Mouse (Mus musculus) limb, embryonic 13.5 days (tissue): Measurements from ENCODE around the gene Tmem29. TPM values are rescaled to one million over a fixed set of nuclear protein-coding genes. Genes with fewer than 3 reads are reported as not detected.
"Not testable (repeated sequence)": the region's sequence is repeated elsewhere in the genome, so short reads cannot be mapped to it uniquely, and the experiment has no call there.

Experiments
- ATAC-seq: fragments of 200-750 bp; cut with Nextera tagmentation; 2 replicates; pipeline ENCODE4 v1.8.0; 2017; ENCODE audit warnings: low read depth, moderate number of reproducible peaks, moderate TSS enrichment; ENCODE audit not compliant: low FRiP score
- H3K27ac ChIP-seq: fragments of 300-500 bp; sonication (generic); 2 replicates; pipeline ENCODE4 v1.5.1; 2015; ENCODE audit warnings: inconsistent platforms, mild to moderate bottlenecking, moderate library complexity
- H3K27me3 ChIP-seq: fragments of 300-500 bp; sonication (generic); 2 replicates; pipeline ENCODE4 v1.6.1; 2015; ENCODE audit warnings: mild to moderate bottlenecking, inconsistent platforms
- H3K36me3 ChIP-seq: fragments of 300-500 bp; sonication (generic); 2 replicates; pipeline ENCODE4 v1.6.1; 2015; ENCODE audit warnings: inconsistent platforms, mild to moderate bottlenecking, moderate library complexity
- H3K4me1 ChIP-seq: fragments of 300-500 bp; sonication (generic); 2 replicates; pipeline ENCODE4 v1.6.1; 2015; ENCODE audit warnings: inconsistent platforms
- H3K4me2 ChIP-seq: fragments of 300-500 bp; sonication (generic); replicated peaks from 2 replicates; pipeline ENCODE4 v1.6.1; 2015; ENCODE audit warnings: inconsistent platforms, mild to moderate bottlenecking, moderate library complexity
- H3K4me3 ChIP-seq: fragments of 300-500 bp; sonication (generic); 2 replicates; pipeline ENCODE4 v1.5.1; 2015; ENCODE audit warnings: moderate library complexity, mild to moderate bottlenecking, inconsistent platforms
- H3K9ac ChIP-seq: fragments of 300-500 bp; sonication (generic); 2 replicates; pipeline ENCODE4 v1.6.1; 2015; ENCODE audit warnings: mild to moderate bottlenecking, inconsistent platforms
- H3K9me3 ChIP-seq: fragments of 300-500 bp; sonication (generic); 2 replicates; pipeline ENCODE4 v1.6.1; 2016; ENCODE audit warnings: inconsistent platforms
- WGBS: fragments of 180-500 bp; shearing (Covaris S2); methylation state at CpG from one replicate; pipeline ENCODE4 v1.1.7; 2015; 5-methylcytosine and 5-hydroxymethylcytosine counted together
- polyA plus RNA-seq: library from polyadenylated mRNA; unstranded; fragments of >200 nt; fragmentation: Nextera tagmentation; extraction: Ambion mirVana; gene quantifications from 2 replicates; pipeline ENCODE4 v1.2.1, GENCODE M21; 2015

Tmem29 gene
- 42.3 and 46.4 TPM in 2 replicates for polyA plus RNA-seq

GRCm38 (mm10) chrX:150458766-150459350, at the start of gene Tmem29:
Tmem29 (minus strand) TSS chrX:150459154.
- Histone ChIP-seq H3K9ac (peak within 1 kb of the TSS; percentile 56), H3K27me3 (no peaks in the 10 kb centered on the region)
- under 1% methylated on average over 30 of the region's 30 CpGs for WGBS

GRCm38 (mm10) chrX:150508696-150509095, 49.7 kb upstream of the Tmem29 start:
- no peak for ATAC-seq
- no peak overlapping the region for H3K4me2 ChIP-seq
- no peaks in the 10 kb centered on the region for H3K27me3 ChIP-seq
- H3K27ac ChIP-seq: no peak overlapping the region
- no peak overlapping the region for H3K4me3 ChIP-seq
- H3K36me3 ChIP-seq: peaks cover 7% of the 10 kb centered on the region
- 86% methylated on average over 6 of the region's 6 CpGs for WGBS
- H3K9me3 ChIP-seq: no peaks in the 10 kb centered on the region
- no peaks in the 10 kb centered on the region for H3K4me1 ChIP-seq
- no peak overlapping the region for H3K9ac ChIP-seq

More at GRCm38 (mm10) chrX:150458766-150459350, at the start of gene Tmem29:
- ATAC-seq: peak; percentile 98
- Histone ChIP-seq H3K4me3 (peak within 1 kb of the TSS; percentile 44), H3K36me3 (no peaks in the 10 kb centered on the region), H3K9me3 (no peaks in the 10 kb centered on the region), H3K4me1 (no peaks in the 10 kb centered on the region), H3K27ac (peak within 1 kb of the TSS; percentile 74; the same call in 1 of the 2 replicates), H3K4me2 (peak within 1 kb of the TSS; percentile 58)

GRCm38 (mm10) chrX:150487811-150488210, 28.9 kb upstream of the Tmem29 start:
- H3K4me1 ChIP-seq, ATAC-seq, H3K27ac ChIP-seq, H3K4me2 ChIP-seq, H3K9ac ChIP-seq, H3K27me3 ChIP-seq, H3K9me3 ChIP-seq, H3K36me3 ChIP-seq, H3K4me3 ChIP-seq: not testable (repeated sequence)
- 80% methylated on average over 2 of the region's 10 CpGs for WGBS

DNA sequence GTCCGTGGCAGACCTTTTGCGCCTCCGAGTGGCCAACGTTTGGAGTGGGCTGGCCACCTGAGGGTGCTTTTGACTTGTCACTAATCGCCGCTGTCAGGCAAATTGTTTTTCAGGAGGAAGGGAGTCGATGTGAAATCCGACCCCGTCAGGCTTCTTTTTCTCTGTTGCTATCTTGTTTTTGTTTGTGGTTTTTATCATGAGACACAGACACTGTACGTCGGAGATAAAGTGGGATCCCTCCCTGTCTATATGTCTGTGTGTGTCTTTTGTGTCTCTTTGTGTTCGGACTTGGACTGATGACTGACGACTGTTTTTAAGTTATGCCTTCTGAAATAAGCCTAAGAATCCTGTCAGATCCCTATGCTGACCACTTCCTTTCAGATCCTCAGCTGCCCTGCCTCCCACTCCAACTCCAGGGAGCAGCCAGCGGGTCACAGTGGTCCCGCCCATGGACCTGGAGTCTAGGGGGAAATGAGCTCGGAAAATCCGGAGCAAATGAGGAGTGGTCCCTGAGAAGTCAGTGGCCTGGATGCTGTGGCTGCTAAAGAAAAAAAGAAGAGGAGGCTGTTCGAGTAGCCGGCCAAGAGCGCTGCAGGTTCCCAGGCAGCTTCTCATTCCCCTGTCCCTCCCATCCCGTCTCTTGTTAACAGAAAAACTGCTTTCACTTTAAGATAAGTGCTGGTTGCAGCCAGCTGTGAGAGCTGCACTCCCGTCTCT, 27.5 kb upstream of the Tmem29 start:
- ATAC-seq, H3K4me3 ChIP-seq, H3K4me2 ChIP-seq, H3K4me1 ChIP-seq, H3K27ac ChIP-seq, H3K9me3 ChIP-seq, H3K36me3 ChIP-seq, H3K9ac ChIP-seq, H3K27me3 ChIP-seq: not testable (repeated sequence)
- 75% methylated on average over 10 of the region's 22 CpGs for WGBS

DNA sequence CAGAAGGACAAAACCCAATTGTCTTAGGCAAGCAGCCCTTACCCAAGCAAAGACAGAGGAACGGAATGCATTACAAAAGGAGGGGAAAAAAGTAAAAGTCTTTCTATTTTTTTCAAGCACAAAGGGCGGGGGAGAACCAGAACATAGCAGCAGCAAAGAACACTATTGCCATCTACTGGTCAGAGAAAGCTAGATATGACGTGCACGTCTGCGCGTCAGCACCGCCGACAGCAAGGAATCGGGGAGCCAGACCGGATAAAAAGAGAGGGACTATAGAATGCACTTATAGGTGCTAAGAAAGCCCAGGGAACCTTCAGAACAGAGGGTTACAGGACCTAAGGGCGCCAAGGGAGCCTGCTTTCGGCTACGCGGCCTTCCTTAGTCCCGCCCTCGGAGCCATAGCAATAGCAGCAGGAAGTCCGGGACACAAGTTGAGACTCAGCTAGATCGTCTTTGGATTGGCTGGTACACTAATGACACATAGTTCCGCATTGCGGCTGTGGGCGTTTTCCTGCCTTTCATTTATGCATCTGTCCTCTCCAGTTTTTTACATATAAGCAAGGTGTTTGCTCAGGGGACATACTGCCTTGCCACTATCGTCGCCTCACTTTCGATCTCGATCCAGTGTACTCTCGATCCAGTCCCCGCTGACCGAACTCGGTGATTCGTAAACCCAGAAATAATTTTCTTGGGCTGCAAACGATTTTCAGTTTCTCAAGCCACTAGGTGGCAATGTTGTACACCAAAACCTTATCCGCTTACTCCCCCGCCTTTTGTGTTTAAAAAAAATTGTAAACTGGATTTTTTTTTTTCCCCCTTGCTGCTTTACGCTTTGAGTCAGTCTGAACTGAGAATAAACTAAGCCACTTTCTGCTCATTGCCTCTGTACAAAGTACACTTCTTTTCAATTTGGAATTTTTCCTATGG, 19.2 kb upstream of the Tmem29 start:
- H3K27me3 ChIP-seq: no peaks in the 10 kb centered on the region
- H3K27ac ChIP-seq: peak overlapping the region; percentile 88
- ATAC-seq: peak; percentile 98
- peak overlapping the region; percentile 61 for H3K9ac ChIP-seq
- WGBS: under 1% methylated on average over 34 of the region's 34 CpGs
- H3K4me3 ChIP-seq: peak overlapping the region; percentile 47
- peak overlapping the region; percentile 27; the same call in 1 of the 2 replicates for H3K4me2 ChIP-seq
- no peaks in the 10 kb centered on the region for H3K36me3 ChIP-seq
- H3K4me1 ChIP-seq: no peaks in the 10 kb centered on the region
- no peaks in the 10 kb centered on the region for H3K9me3 ChIP-seq

DNA sequence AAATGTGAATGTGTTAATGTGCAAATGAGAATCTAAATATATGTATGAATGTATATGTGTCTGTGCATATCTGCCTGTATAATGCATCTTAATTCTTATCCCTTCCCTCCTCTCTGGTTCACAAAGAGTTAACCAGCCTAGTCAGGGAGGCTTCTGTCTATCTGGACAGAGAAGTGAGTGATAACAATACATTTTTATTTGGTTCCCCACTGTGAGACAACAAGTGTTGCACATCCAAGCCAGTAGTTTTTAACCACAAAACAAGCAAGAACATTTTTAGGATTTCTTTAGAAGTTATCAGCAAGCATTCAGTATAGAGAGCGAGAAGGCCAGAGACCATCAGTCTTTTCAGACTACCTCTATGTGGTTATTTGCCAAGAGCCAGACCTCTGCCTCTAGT, 12.5 kb upstream of the Tmem29 start:
- no peaks in the 10 kb centered on the region for H3K9me3 ChIP-seq
- H3K4me3 ChIP-seq: no peak overlapping the region
- H3K36me3 ChIP-seq: no peaks in the 10 kb centered on the region
- H3K4me1 ChIP-seq: no peaks in the 10 kb centered on the region
- H3K27ac ChIP-seq: no peak overlapping the region
- no peaks in the 10 kb centered on the region for H3K27me3 ChIP-seq
- ATAC-seq: no peak
- H3K4me2 ChIP-seq: no peak overlapping the region
- 88% methylated on average over 1 of the region's 1 CpGs for WGBS
- no peak overlapping the region for H3K9ac ChIP-seq

DNA sequence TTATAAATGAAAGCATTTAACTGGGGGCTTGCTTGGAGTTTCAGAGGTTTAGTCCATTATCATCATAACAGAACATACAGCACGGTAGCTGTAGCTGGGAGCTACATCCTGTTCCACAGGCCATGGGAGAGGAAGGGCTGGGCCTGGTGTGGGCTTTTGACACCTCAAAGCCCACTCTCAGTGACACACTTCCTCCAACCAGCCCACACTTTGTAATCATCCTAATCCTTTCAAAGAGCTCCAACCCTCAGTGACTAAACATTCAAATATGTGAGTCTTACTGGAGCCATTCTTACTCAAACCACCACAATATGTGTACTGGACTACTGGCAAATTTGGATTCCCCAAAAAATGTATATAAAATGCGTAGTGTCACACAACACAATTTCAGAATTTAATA, 9.3 kb upstream of the Tmem29 start:
- H3K27ac ChIP-seq: no peak overlapping the region
- no peaks in the 10 kb centered on the region for H3K4me1 ChIP-seq
- WGBS: 87% methylated on average over 2 of the region's 2 CpGs
- no peak overlapping the region for H3K4me2 ChIP-seq
- no peak overlapping the region for H3K9ac ChIP-seq
- H3K27me3 ChIP-seq: no peaks in the 10 kb centered on the region
- H3K9me3 ChIP-seq: no peaks in the 10 kb centered on the region
- H3K4me3 ChIP-seq: no peak overlapping the region
- H3K36me3 ChIP-seq: no peaks in the 10 kb centered on the region
- no peak for ATAC-seq

DNA sequence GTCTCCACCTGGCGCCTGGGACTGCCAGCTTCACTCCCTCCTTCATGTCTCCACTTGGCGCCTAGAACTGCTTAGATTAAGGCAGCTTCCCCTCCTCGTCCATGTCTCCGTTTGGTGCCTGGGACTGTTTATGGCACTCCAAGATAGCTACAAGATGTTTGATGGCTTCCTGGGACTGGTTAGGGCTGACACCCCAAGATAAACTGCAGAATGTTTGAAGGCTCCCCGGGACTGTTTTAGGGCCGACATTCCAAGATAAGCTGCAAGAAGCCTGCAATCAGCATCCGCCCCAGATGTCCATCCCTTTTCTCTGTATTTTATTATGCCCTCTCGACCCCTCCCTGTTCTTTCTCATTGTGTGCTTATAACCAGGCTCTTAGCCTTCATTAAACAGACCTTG, 7.9 kb upstream of the Tmem29 start:
- H3K36me3 ChIP-seq, H3K4me2 ChIP-seq, H3K9ac ChIP-seq, H3K4me3 ChIP-seq, H3K27ac ChIP-seq, H3K9me3 ChIP-seq, H3K27me3 ChIP-seq, H3K4me1 ChIP-seq, ATAC-seq: not testable (repeated sequence)
- WGBS: 55% methylated on average over 8 of the region's 8 CpGs

DNA sequence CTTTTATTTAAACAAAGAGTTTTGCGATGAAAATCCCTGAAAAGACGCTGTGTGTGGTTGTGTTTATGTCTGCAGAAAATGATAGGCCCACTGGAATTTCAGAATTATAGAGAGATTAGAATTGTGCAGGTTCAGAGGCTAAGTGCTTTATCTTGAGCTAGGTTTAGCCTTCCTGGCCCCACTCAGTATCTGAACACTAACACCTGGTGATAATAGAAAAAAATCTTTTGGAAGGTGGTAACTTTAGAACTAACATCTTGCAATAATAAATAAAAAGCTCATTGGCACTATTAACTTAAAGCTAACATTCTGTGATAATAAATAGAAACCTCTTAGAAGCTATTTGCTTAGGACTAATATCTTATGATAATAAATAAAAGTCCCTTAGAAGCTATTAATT, 1.2 kb upstream of the Tmem29 start:
- Histone ChIP-seq H3K9ac (no peak overlapping the region; the same call in 1 of the 2 replicates), H3K4me2 (no peak overlapping the region), H3K27ac (no peak overlapping the region), H3K4me3 (no peak overlapping the region), H3K4me1 (no peaks in the 10 kb centered on the region), H3K27me3 (no peaks in the 10 kb centered on the region), H3K36me3 (no peaks in the 10 kb centered on the region), H3K9me3 (no peaks in the 10 kb centered on the region)
- no peak for ATAC-seq
- WGBS: 65% methylated on average over 2 of the region's 2 CpGs

- H3K4me1 ChIP-seq: no peaks in the 10 kb centered on the region
- ATAC-seq: no peak
- H3K36me3 ChIP-seq: no peaks in the 10 kb centered on the region
- no peaks in the 10 kb centered on the region for H3K9me3 ChIP-seq
- H3K27me3 ChIP-seq: no peaks in the 10 kb centered on the region
- H3K9ac ChIP-seq: peak overlapping the region; percentile 56; the same call in 1 of the 2 replicates
- H3K4me3 ChIP-seq: peak overlapping the region; percentile 44
- H3K27ac ChIP-seq: peak overlapping the region; percentile 74; the same call in 1 of the 2 replicates
- WGBS: 44% methylated on average over 8 of the region's 8 CpGs
- peak overlapping the region; percentile 50 for H3K4me2 ChIP-seq
Measured at GRCm38 (mm10) chrX:150459411-150459927, 515 bp upstream of the Tmem29 start.

DNA sequence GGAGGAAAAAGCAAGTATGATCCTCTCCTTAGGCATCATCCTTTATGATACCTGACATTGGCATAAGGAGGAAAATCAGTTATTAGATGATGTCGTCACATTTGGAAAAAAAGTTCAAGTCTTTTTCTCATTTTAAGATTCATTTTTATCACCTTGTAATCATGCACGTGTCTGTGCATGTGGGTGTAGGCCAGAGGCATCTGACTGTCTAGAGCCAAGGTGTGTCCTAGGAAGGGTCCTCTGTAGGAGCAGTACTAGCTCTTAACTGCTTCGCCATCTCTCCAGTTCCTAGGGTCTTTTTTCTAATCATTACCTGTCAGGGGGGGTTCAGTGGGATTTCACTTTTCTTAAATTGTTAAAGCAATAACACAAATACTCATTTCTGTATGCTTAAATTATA, 818 bp downstream of the Tmem29 start:
- Histone ChIP-seq H3K4me2 (peak overlapping the region; percentile 58), H3K9me3 (no peaks in the 10 kb centered on the region), H3K4me3 (peak overlapping the region; percentile 44), H3K27ac (no peak overlapping the region), H3K4me1 (no peaks in the 10 kb centered on the region), H3K9ac (peak overlapping the region; percentile 50), H3K27me3 (no peaks in the 10 kb centered on the region), H3K36me3 (no peaks in the 10 kb centered on the region)
- WGBS: 35% methylated on average over 3 of the region's 3 CpGs
- ATAC-seq: no peak; the same call in 1 of the 2 replicates
